ENCODE assay signal across 30 mouse cellular contexts in the genomic region with DNA sequence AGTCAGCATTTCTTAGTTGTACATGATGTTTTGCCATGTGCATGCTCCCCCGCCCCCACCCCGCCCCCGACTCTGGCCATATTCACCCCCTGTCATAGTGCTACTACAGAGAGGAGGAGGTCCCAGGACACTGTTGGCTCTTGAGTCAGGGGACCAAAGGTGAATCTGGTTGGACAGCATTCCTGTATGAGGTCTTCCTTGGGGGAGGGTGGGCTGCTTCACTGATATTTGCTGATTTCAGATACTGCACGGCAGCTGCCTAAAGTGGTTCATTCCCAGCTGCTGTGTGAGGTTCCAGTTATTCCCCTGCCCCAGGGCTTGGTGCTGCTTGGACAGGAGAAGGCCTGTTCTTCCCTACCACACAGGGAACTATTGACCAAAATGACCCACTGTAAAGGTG. TPM values are rescaled to one million over a fixed set of nuclear protein-coding genes. Genes with fewer than 3 reads are reported as not detected.
A peak's percentile ranks its signal among the peaks of the same experiment; 100 is the strongest.
DNase-seq lines count a peak whose midpoint lies in the region; ATAC-seq and TF ChIP-seq lines count a peak whose summit lies in the region.
"Had no signal": no experiment of that assay in that cellular context is flagged by ENCODE, and none has a peak within 500 bp of the region (broad histone marks: within the 10 kb centered on the region; RNA-seq: fewer than 3 reads in every experiment).

No protein-coding gene starts in this region.

- H3K4me3 ChIP-seq in kidney, embryonic 14.5 days (ENCODE audit: low read length), result no peak overlapping the region
- no peak overlapping the region for H3K4me3 ChIP-seq in lung, embryonic 14.5 days (ENCODE audit: low read depth, low read length)
- no peak overlapping the region for H3K4me3 ChIP-seq in embryonic facial prominence, embryonic 10.5 days
- H3K4me3 ChIP-seq in limb, embryonic 13.5 days, result no peak overlapping the region
- no peak overlapping the region for H3K4me3 ChIP-seq in neural tube, embryonic 15.5 days (replicated peaks)
- H3K4me3 ChIP-seq: forebrain, embryonic 10.5 days; forebrain, embryonic 15.5 days; heart, embryonic 10.5 days; hindbrain, embryonic 12.5 days; intestine, embryonic 15.5 days; midbrain, embryonic 13.5 days had no signal

- H3K27ac ChIP-seq in kidney, embryonic 14.5 days (ENCODE audit: low read depth, low read length), result no peak overlapping the region
- H3K27ac ChIP-seq in lung, embryonic 14.5 days (ENCODE audit: low read depth), result no peak overlapping the region
- H3K27ac ChIP-seq in embryonic facial prominence, embryonic 10.5 days (replicated peaks), result no peak overlapping the region; the same call in 1 of the 2 replicates
- peak overlapping the region; percentile 52; the same call in 1 of the 2 replicates for H3K27ac ChIP-seq in limb, embryonic 13.5 days
- no peak overlapping the region for H3K27ac ChIP-seq in neural tube, embryonic 15.5 days (replicated peaks)
- H3K27ac ChIP-seq: forebrain, embryonic 10.5 days; forebrain, embryonic 15.5 days; heart, embryonic 10.5 days; hindbrain, embryonic 12.5 days; hindbrain, postnatal 0 days; kidney, postnatal 0 days; liver, embryonic 14.5 days; macrophage; midbrain, embryonic 13.5 days had no signal

- H3K27me3 ChIP-seq in kidney, embryonic 14.5 days (ENCODE audit: control insufficient read depth, insufficient read depth, low read length), result no peaks in the 10 kb centered on the region
- no peaks in the 10 kb centered on the region for H3K27me3 ChIP-seq in lung, embryonic 14.5 days (ENCODE audit: insufficient read depth, low read length)
- no peaks in the 10 kb centered on the region for H3K27me3 ChIP-seq in embryonic facial prominence, embryonic 10.5 days (replicated peaks; ENCODE audit: low read depth, poor library complexity, severe bottlenecking)
- no peaks in the 10 kb centered on the region for H3K27me3 ChIP-seq in limb, embryonic 13.5 days
- H3K27me3 ChIP-seq in neural tube, embryonic 15.5 days (replicated peaks), result no peaks in the 10 kb centered on the region
- H3K27me3 ChIP-seq: forebrain, embryonic 15.5 days; intestine, embryonic 15.5 days; midbrain, embryonic 13.5 days had no signal

- H3K9me3 ChIP-seq in kidney, embryonic 14.5 days (ENCODE audit: control insufficient read depth, low read length), result no peaks in the 10 kb centered on the region
- H3K9me3 ChIP-seq in lung, embryonic 14.5 days (ENCODE audit: low read depth, low read length), result no peaks in the 10 kb centered on the region
- no peaks in the 10 kb centered on the region for H3K9me3 ChIP-seq in embryonic facial prominence, embryonic 10.5 days
- no peaks in the 10 kb centered on the region for H3K9me3 ChIP-seq in limb, embryonic 13.5 days
- H3K9me3 ChIP-seq in neural tube, embryonic 15.5 days (replicated peaks), result no peaks in the 10 kb centered on the region
- H3K9me3 ChIP-seq: forebrain, embryonic 10.5 days; forebrain, embryonic 15.5 days; heart, embryonic 10.5 days; hindbrain, embryonic 12.5 days; intestine, embryonic 15.5 days; midbrain, embryonic 13.5 days had no signal

- peaks cover 17% of the 10 kb centered on the region; the same call in 1 of the 2 replicates for H3K4me1 ChIP-seq in kidney, embryonic 14.5 days (ENCODE audit: control insufficient read depth, insufficient read depth, low read length)
- 0 out of 2 replicates have a peak, but pooled peaks cover 9% of the 10 kb centered on the region for H3K4me1 ChIP-seq in lung, embryonic 14.5 days (ENCODE audit: insufficient read depth)
- H3K4me1 ChIP-seq in embryonic facial prominence, embryonic 10.5 days, result peaks cover 27% of the 10 kb centered on the region
- H3K4me1 ChIP-seq in limb, embryonic 13.5 days, result peaks cover 31% of the 10 kb centered on the region
- peaks cover 14% of the 10 kb centered on the region; the same call in 1 of the 2 replicates for H3K4me1 ChIP-seq in neural tube, embryonic 15.5 days
- H3K4me1 ChIP-seq: forebrain, embryonic 15.5 days; midbrain, embryonic 13.5 days had no signal

- DNase-seq in kidney, postnatal 10 days, result no peak
- peak; percentile 34 for DNase-seq in lung, embryonic 14.5 days
- no peak for DNase-seq in lung, postnatal 10 days
- DNase-seq in embryonic facial prominence, embryonic 10.5 days (ENCODE audit: low spot score), result peak; percentile 42
- DNase-seq in cerebellum, postnatal 25 days, result no peak
- DNase-seq: adrenal gland, postnatal 14 days; cerebellum, adult 11 months; cerebellum, adult 9-11 months; gastrocnemius, postnatal 25 days; heart, adult 11 months; heart, postnatal 36 days; layer of hippocampus, adult 9-11 months; right cerebral cortex, adult 18-20 months; right cerebral cortex, postnatal 4 days; thymus, postnatal 4 days had no signal

- H3K9ac ChIP-seq in kidney, embryonic 14.5 days (ENCODE audit: low read depth, low read length), result no peak overlapping the region
- no peak overlapping the region for H3K9ac ChIP-seq in lung, embryonic 14.5 days
- H3K9ac ChIP-seq in limb, embryonic 13.5 days, result no peak overlapping the region
- H3K9ac ChIP-seq in neural tube, embryonic 15.5 days (replicated peaks), result no peak overlapping the region
- H3K9ac ChIP-seq: forebrain, embryonic 15.5 days; hindbrain, embryonic 12.5 days; intestine, embryonic 15.5 days; liver, embryonic 14.5 days; midbrain, embryonic 13.5 days had no signal

- H3K4me2 ChIP-seq in kidney, embryonic 14.5 days (replicated peaks; ENCODE audit: low read depth, low read length), result no peak overlapping the region
- H3K4me2 ChIP-seq in lung, embryonic 14.5 days, result no peak overlapping the region
- H3K4me2 ChIP-seq in limb, embryonic 13.5 days (replicated peaks), result no peak overlapping the region
- H3K4me2 ChIP-seq in neural tube, embryonic 15.5 days, result no peak overlapping the region
- H3K4me2 ChIP-seq: forebrain, embryonic 15.5 days; hindbrain, embryonic 12.5 days; midbrain, embryonic 13.5 days had no signal

- TF ChIP-seq CTCF in lung, embryonic 14.5 days (IDR thresholded peaks at IDR 0.05; ENCODE audit: low read depth), result no peak

- ATAC-seq in kidney, embryonic 14.5 days (ENCODE audit: low FRiP score, low TSS enrichment), result peak; percentile 26; the same call in 1 of the 2 replicates
- no peak for ATAC-seq in lung, embryonic 14.5 days (ENCODE audit: insufficient read depth)
- ATAC-seq in limb, embryonic 13.5 days (ENCODE audit: low FRiP score, low read depth), result no peak
- no peak for ATAC-seq in neural tube, embryonic 15.5 days (ENCODE audit: low FRiP score)
- ATAC-seq: CD4-positive, CD25-positive, alpha-beta regulatory T cell, adult 4 months; forebrain, embryonic 15.5 days; hindbrain, postnatal 0 days; lung, postnatal 0 days; midbrain, embryonic 13.5 days had no signal

- H3K36me3 ChIP-seq in kidney, embryonic 14.5 days (ENCODE audit: control insufficient read depth, insufficient read depth, low read length), result no peaks in the 10 kb centered on the region
- no peaks in the 10 kb centered on the region for H3K36me3 ChIP-seq in lung, embryonic 14.5 days (ENCODE audit: insufficient read depth)
- H3K36me3 ChIP-seq in embryonic facial prominence, embryonic 10.5 days (replicated peaks), result no peaks in the 10 kb centered on the region
- H3K36me3 ChIP-seq in limb, embryonic 13.5 days, result no peaks in the 10 kb centered on the region
- H3K36me3 ChIP-seq in neural tube, embryonic 15.5 days, result no peaks in the 10 kb centered on the region
- H3K36me3 ChIP-seq: forebrain, embryonic 10.5 days; forebrain, embryonic 15.5 days; heart, embryonic 10.5 days; hindbrain, embryonic 12.5 days; intestine, embryonic 15.5 days; midbrain, embryonic 13.5 days had no signal

- WGBS in kidney, embryonic 14.5 days, result 82% methylated on average over 4 of the region's 4 CpGs
- 60% methylated on average over 4 of the region's 4 CpGs for WGBS in lung, embryonic 14.5 days
- 64% methylated on average over 4 of the region's 4 CpGs for WGBS in embryonic facial prominence, embryonic 10.5 days
- 68% methylated on average over 4 of the region's 4 CpGs for WGBS in limb, embryonic 13.5 days
- 88% methylated on average over 4 of the region's 4 CpGs for WGBS in neural tube, embryonic 15.5 days

RNA-seq across cellular contexts. Expression of gene Park7, which starts 25.7 kb away (rescaled TPM):
- polyA plus RNA-seq in kidney, embryonic 14.5 days (2014; fragmentation: Nextera tagmentation; extraction: Ambion mirVana), result 398 and 419 TPM in 2 replicates
- polyA plus RNA-seq in lung, embryonic 14.5 days (2014; fragmentation: Nextera tagmentation; extraction: Ambion mirVana), result 477 and 500 TPM in 2 replicates
- 496 and 508 TPM in 2 replicates for polyA plus RNA-seq in embryonic facial prominence, embryonic 10.5 days (2016; fragmentation: Nextera tagmentation; extraction: Ambion mirVana)
- polyA plus RNA-seq in limb, embryonic 13.5 days (2015; fragmentation: Nextera tagmentation; extraction: Ambion mirVana), result 411 and 442 TPM in 2 replicates
- polyA plus RNA-seq in neural tube, embryonic 15.5 days (2015; fragmentation: Nextera tagmentation; extraction: Ambion mirVana), result 384 and 410 TPM in 2 replicates

RNA-seq across cellular contexts. Expression of gene Tnfrsf9, which starts 25.9 kb away (rescaled TPM):
- polyA plus RNA-seq in kidney, embryonic 14.5 days (2014; fragmentation: Nextera tagmentation; extraction: Ambion mirVana), result 0.13 and 0.39 TPM in 2 replicates
- polyA plus RNA-seq in lung, embryonic 14.5 days (2014; fragmentation: Nextera tagmentation; extraction: Ambion mirVana), result 0.12 TPM in 1 of 2 replicates, not detected in the other
- 0.38 and 0.69 TPM in 2 replicates for polyA plus RNA-seq in embryonic facial prominence, embryonic 10.5 days (2016; fragmentation: Nextera tagmentation; extraction: Ambion mirVana)
- 0.40 and 0.51 TPM in 2 replicates for polyA plus RNA-seq in limb, embryonic 13.5 days (2015; fragmentation: Nextera tagmentation; extraction: Ambion mirVana)
- 0.44 and 2.8 TPM in 2 replicates for polyA plus RNA-seq in neural tube, embryonic 15.5 days (2015; fragmentation: Nextera tagmentation; extraction: Ambion mirVana)

RNA-seq across cellular contexts. Expression of gene Errfi1, which starts 34.8 kb away (rescaled TPM):
- 22.0 and 34.3 TPM in 2 replicates for polyA plus RNA-seq in kidney, embryonic 14.5 days (2014; fragmentation: Nextera tagmentation; extraction: Ambion mirVana)
- polyA plus RNA-seq in lung, embryonic 14.5 days (2014; fragmentation: Nextera tagmentation; extraction: Ambion mirVana), result 41.5 and 48.3 TPM in 2 replicates
- polyA plus RNA-seq in embryonic facial prominence, embryonic 10.5 days (2016; fragmentation: Nextera tagmentation; extraction: Ambion mirVana), result 27.0 and 28.1 TPM in 2 replicates
- polyA plus RNA-seq in limb, embryonic 13.5 days (2015; fragmentation: Nextera tagmentation; extraction: Ambion mirVana), result 22.5 and 24.3 TPM in 2 replicates
- polyA plus RNA-seq in neural tube, embryonic 15.5 days (2015; fragmentation: Nextera tagmentation; extraction: Ambion mirVana), result 51.8 and 57.4 TPM in 2 replicates

Comparison
In these comparisons a context has a peak if more than half of its experiments do, and no peak if none do; other contexts are left out.
1. DNase-seq: peak in lung, embryonic 14.5 days (single experiment) and embryonic facial prominence, embryonic 10.5 days (single experiment); none in kidney, postnatal 10 days (single experiment), lung, postnatal 10 days (single experiment) and cerebellum, postnatal 25 days (0 of 2).